Mouse (Mus musculus) E14TG2a.4 (cell line): ENCODE measurements around the gene Syvn1.

Experiments used
- H3K27me3 ChIP-seq: 2 replicates; pipeline ENCODE4 v1.6.1; 2014; ENCODE audit warnings: low read length, control low read depth; ENCODE audit not compliant: insufficient read depth
- H3K36me3 ChIP-seq: 2 replicates; pipeline ENCODE4 v1.6.1; 2014; ENCODE audit warnings: low read length, control low read depth; ENCODE audit not compliant: insufficient read depth
- H3K4me1 ChIP-seq: replicated peaks from 2 replicates; pipeline ENCODE4 v1.6.1; 2014; ENCODE audit warnings: low read depth, low read length, control low read depth
- H3K4me3 ChIP-seq: replicated peaks from 2 replicates; pipeline ENCODE4 v1.5.1; 2014; ENCODE audit warnings: mild to moderate bottlenecking, low read length
- H3K9me3 ChIP-seq: 2 replicates; pipeline ENCODE4 v1.6.1; 2014; ENCODE audit warnings: low read length, control low read depth
- CTCF ChIP-seq: conservative IDR thresholded peaks from 2 replicates; pipeline ENCODE4 v1.5.1; 2014; ENCODE audit warnings: low read length
- NANOG ChIP-seq: IDR thresholded peaks from 2 replicates; pipeline ENCODE4 v1.6.1; 2014; ENCODE audit warnings: borderline replicate concordance, low read length, mixed read lengths
- POU5F1 ChIP-seq: IDR thresholded peaks from 2 replicates; pipeline ENCODE4 v1.6.1; 2014; ENCODE audit warnings: low read length, borderline replicate concordance

Gene Syvn1

GRCm38 (mm10) chr19:6015511-6016315 lies 30.7 kb upstream of the Syvn1 start, which contains the start of gene Capn1:
Gene Capn1 (minus strand): TSS chr19:6015897.
- Histone ChIP-seq H3K9me3 (no peaks in the 10 kb centered on the region), H3K4me1 (peaks cover 78% of the 10 kb centered on the region), H3K36me3 (peaks cover 9% of the 10 kb centered on the region; the same call in 1 of the 2 replicates), H3K27me3 (peaks cover 27% of the 10 kb centered on the region), H3K4me3 (peak within 1 kb of the TSS; percentile 80)
- no peak for TF ChIP-seq POU5F1
- peak; percentile 7; the same call in 1 of the 2 replicates for TF ChIP-seq CTCF

- H3K4me3 ChIP-seq: peak overlapping the region; percentile 80
- peaks cover 9% of the 10 kb centered on the region; the same call in 1 of the 2 replicates for H3K36me3 ChIP-seq
- H3K9me3 ChIP-seq: no peaks in the 10 kb centered on the region
- TF ChIP-seq NANOG: no peak
- H3K27me3 ChIP-seq: peaks cover 27% of the 10 kb centered on the region
- peaks cover 71% of the 10 kb centered on the region for H3K4me1 ChIP-seq
Observed at GRCm38 (mm10) chr19:6016532-6016931, 29.8 kb upstream of the Syvn1 start.

- H3K9me3 ChIP-seq: no peaks in the 10 kb centered on the region
- peak overlapping the region; percentile 60 for H3K4me3 ChIP-seq
- peaks cover 69% of the 10 kb centered on the region for H3K4me1 ChIP-seq
- H3K27me3 ChIP-seq: peaks cover 18% of the 10 kb centered on the region
- TF ChIP-seq NANOG (no peak), CTCF (peak; percentile 97)
- peaks cover 2% of the 10 kb centered on the region; the same call in 1 of the 2 replicates for H3K36me3 ChIP-seq
Observed at GRCm38 (mm10) chr19:6018142-6019089, 28.0 kb upstream of the Syvn1 start.

GRCm38 (mm10) chr19:6020276-6020675 lies 26.1 kb upstream of the Syvn1 start:
- TF ChIP-seq CTCF: no peak
- Histone ChIP-seq H3K9me3 (no peaks in the 10 kb centered on the region), H3K4me3 (no peak overlapping the region), H3K4me1 (peaks cover 64% of the 10 kb centered on the region), H3K27me3 (peaks cover 7% of the 10 kb centered on the region), H3K36me3 (no peaks in the 10 kb centered on the region)

GRCm38 (mm10) chr19:6023059-6023458 lies 23.3 kb upstream of the Syvn1 start:
- Histone ChIP-seq H3K27me3 (no peaks in the 10 kb centered on the region; the same call in 1 of the 2 replicates), H3K36me3 (no peaks in the 10 kb centered on the region), H3K9me3 (no peaks in the 10 kb centered on the region), H3K4me3 (peak overlapping the region; percentile 47), H3K4me1 (peaks cover 46% of the 10 kb centered on the region)
- no peak for TF ChIP-seq NANOG
- TF ChIP-seq CTCF: no peak
- no peak for TF ChIP-seq POU5F1

- TF ChIP-seq POU5F1 (no peak), NANOG (no peak), CTCF (no peak)
- H3K27me3 ChIP-seq: no peaks in the 10 kb centered on the region; the same call in 1 of the 2 replicates
- peak overlapping the region; percentile 47 for H3K4me3 ChIP-seq
- H3K9me3 ChIP-seq: no peaks in the 10 kb centered on the region
- peaks cover 45% of the 10 kb centered on the region for H3K4me1 ChIP-seq
- H3K36me3 ChIP-seq: no peaks in the 10 kb centered on the region
Observed at GRCm38 (mm10) chr19:6023930-6024329, 22.4 kb upstream of the Syvn1 start.

- no peaks in the 10 kb centered on the region for H3K36me3 ChIP-seq
- peaks cover 44% of the 10 kb centered on the region for H3K4me1 ChIP-seq
- H3K27me3 ChIP-seq: peaks cover 3% of the 10 kb centered on the region; the same call in 1 of the 2 replicates
- H3K4me3 ChIP-seq: peak overlapping the region; percentile 21; the same call in 1 of the 2 replicates
- H3K9me3 ChIP-seq: no peaks in the 10 kb centered on the region
- TF ChIP-seq NANOG (no peak), POU5F1 (no peak), CTCF (no peak)
Observed at GRCm38 (mm10) chr19:6028991-6029390, 17.4 kb upstream of the Syvn1 start.

GRCm38 (mm10) chr19:6029426-6029825 lies 16.9 kb upstream of the Syvn1 start:
- Histone ChIP-seq H3K4me1 (peaks cover 40% of the 10 kb centered on the region), H3K36me3 (no peaks in the 10 kb centered on the region), H3K4me3 (peak overlapping the region; percentile 21; the same call in 1 of the 2 replicates), H3K9me3 (no peaks in the 10 kb centered on the region), H3K27me3 (peaks cover 3% of the 10 kb centered on the region; the same call in 1 of the 2 replicates)
- TF ChIP-seq NANOG (no peak), CTCF (no peak), POU5F1 (no peak)
